Mouse (Mus musculus) spleen, postnatal 4 days (tissue): ENCODE data around the gene Anks1.
A peak's percentile ranks its signal among the peaks of the same experiment; 100 is the strongest.

Source experiments
- DNase-seq, 2 experiments: peaks; one replicate each; pipeline ENCODE4 v3.0.0; 2022; ENCODE audit warnings: low spot score in 2 of 2

Anks1 gene

DNA sequence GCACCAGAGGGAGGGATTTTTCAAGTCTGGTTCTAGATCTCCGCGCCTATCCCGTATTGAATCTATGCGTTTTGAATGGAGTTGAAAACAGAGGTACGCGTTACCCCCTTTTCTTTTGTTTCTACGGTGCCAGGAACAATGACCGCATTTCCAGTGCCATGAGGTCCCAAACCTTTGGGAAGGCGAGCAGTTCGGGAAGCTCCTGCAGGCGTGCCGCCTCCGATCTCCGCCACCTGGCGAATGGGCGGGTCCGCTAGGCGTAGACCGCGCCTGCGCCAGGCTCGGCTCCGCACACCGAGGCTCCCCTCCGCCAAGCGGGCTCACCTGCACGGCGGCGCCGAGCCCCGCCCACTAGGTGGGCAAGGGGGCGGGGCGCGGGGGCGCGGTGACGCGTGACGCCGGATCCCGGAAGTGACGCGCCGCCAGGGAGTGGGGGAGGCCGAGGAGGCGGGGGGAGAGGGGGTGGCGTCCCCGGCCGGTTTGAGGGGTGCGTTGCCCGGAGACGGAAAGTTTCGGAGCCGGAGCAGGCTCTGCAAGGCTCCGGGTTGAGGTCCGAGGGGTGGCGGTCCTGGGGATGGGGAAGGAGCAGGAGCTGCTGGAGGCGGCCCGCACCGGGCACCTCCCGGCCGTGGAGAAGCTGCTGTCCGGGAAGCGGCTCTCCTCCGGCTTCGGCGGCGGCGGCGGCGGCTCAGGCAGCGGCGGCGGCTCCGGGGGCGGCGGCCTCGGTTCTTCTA lies at the start of gene Anks1:
TSS of gene Anks1 (plus strand) at position 419 of the 734 bp plus-strand sequence.
- peak; percentile 83 to 94 for DNase-seq

DNA sequence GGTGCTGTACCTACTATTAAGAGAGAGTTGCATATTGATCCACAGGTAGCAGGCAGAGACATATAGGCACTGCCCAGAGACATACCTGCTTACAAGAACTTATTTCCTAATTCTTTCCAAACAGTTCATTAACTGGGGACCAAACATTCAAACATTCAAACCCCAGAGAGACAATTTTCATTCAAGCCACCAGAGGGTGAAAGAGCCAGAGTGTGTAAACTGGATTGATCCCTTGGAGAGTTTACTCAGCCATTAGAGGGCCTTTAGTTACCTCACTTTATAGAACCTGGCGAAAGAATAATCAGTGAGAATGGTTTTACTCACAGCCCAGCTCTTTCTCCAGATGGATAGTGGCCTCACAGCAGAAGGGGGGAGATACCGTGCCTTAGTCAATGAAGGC lies 43.6 kb upstream of the Anks1 start:
- DNase-seq, result no peak

DNA sequence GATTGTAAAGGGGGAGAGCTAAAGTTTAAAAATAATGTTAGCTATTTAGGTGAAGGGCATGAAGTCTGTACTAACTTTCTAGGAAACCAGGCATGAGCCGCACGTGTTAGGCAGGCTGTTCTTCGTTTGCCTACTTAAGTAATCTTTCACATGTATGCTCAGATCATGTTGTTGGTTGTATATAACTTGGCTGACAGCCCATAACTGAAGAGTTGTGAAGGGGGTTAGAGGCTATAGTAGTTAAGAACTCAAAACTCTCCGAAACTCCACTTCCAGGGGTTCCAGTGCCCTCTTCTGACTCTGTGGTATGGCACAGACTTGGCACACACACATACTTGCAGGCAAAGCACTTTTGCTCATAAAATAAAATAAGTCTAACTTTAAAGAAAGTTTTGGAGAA lies 42.4 kb upstream of the Anks1 start:
- no peak for DNase-seq

DNA sequence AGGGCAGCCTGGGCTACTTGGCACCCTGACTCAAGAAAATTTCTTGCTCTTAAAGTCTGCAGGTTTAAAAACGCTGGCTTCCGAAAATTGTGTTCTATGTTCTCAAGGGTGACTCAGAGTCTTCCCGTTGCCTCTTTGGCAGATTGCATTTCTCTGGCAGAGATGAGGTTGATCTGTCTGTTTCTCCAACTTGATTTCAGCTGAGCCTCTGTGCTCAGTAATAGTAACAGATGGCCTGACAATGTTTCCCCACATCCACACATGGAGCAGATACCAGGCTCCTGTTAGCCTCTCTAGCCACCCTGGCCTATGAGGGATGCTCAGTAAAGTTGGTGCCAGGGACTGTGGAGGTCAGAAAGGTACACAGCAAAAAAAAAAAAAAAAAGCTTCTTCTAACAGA lies 37.3 kb upstream of the Anks1 start:
- no peak for DNase-seq

DNA sequence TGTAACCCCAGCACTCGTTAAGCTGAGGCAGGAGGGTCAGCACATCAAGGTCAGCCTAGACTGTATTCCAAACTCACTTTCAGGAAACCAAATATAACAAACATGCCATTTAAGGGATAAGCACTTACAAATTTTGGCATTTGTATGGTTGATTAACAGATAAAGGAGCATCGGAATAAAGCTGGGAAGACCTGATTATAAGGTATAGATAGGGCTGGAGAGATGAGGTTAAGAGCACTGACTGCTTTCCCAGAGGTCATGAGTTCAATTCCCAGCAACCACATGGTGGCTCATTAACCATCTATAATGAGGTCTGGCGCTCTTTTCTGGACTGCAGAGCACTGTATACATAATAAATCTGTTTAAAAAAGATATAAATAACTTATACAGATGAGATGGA lies 35.5 kb upstream of the Anks1 start:
- DNase-seq, result no peak

DNA sequence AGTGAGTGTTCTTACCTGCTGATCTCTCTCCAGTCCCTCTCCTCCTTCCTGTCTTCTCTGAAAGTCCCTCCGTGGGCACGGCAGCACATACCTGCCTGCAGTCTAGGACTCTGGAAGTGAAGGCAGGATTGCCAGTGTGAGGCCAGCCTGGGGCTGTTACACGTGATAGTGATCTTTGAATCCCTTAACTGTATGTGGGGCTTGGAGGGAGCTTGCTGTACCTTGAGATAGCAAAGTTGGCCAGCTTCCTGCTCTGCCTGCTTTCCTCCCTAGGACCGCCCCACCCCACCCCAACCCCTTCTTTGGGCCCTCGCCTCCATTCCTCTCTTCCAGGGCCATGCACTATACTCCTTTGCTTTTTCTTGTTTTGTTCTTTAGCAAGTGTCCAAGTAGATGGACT lies 34.6 kb upstream of the Anks1 start:
- DNase-seq, result peak in 1 of 2 experiments; percentile 32

DNA sequence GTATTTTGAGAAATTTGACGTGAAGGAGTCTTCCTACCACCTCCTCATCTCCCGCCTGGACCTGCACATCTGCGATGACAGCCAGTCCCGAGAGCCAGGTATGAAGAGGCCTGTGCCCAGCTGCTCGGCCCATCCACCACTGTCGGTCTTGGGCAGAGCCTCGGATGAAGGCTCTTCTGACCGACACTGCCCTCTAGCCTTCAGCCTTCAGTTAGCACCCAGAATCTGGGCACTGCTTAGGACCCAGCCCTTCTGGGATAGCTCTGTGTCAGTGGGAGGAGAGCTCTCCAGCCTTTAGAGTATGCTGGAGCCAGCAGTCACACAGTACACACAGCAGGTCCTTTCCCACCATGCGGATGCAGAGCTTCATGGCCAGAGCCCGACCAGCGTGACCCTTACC lies 27.6 kb upstream of the Anks1 start:
- no peak for DNase-seq

DNA sequence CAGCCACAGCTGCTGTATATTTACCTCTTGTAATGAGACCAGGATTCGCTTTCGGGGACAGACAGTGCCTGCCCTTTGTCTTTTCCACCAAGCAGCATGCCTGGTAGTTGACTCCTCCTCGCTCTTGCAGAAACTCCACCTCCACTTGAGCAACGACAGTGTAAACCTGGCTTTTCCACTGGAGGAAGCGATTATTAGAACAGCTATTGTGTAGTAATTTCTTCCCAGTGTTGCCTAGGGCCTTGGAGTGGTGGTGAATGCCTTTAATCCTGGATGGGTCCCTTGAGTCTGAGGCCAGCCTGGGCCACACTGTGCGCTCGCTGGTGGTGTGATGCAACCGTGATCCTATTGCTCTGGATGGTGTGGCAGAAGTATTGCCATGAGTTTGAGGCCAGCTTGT lies 26.0 kb upstream of the Anks1 start:
- DNase-seq, result no peak

DNA sequence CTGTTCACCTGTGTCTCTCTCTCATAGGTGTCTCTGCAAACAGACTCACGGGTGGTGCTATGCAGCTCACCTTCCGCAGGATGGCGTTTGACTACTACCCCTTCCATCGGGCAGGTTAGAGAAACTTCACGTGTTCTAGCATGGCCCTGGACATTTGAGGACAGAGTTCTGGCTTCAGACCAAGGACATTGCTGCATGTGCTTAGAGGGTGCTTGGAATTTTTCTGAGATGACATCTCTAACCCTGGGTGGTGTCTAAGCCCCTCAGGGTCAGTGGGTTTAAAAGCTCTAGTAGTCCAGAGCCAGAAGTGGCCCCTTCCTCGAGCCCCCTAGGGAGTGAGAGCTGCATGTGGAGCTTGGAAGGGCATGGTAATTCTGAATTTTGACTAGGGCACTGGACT lies 25.1 kb upstream of the Anks1 start:
- DNase-seq, result no peak

DNA sequence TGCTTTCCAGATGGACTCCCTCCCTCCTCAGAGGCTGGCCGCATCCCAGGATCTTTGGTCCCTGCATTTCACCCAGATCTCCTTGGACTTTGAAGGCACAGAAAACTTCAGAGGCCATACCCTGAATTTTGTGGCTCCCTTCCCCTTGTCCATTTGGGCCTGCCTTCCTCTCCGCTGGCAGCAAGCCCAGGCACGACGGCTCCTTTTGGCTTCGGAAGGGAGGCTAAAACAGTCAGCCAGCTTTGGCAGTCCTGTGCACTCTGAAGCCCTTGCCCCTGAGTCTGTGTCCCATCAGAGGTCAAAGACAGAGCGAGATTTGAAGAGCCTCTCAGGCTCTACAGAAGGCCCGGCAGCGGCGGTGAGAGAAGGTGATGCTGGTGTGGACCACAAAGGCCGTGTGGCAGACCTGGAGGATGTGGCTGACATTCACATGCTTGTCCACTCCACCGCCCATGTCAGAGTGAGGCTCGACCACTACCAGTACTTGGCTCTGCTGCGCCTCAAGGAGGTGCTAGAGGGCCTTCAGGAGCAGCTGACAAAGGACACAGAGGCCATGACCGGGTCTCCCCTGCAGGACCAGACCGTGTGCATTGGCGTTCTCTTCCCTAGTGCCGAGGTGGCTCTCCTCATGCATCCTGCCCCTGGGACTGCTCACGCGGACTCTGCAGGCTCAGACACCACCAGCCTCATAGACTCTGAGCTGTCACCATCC lies 22.5 kb upstream of the Anks1 start:
- no peak for DNase-seq

DNA sequence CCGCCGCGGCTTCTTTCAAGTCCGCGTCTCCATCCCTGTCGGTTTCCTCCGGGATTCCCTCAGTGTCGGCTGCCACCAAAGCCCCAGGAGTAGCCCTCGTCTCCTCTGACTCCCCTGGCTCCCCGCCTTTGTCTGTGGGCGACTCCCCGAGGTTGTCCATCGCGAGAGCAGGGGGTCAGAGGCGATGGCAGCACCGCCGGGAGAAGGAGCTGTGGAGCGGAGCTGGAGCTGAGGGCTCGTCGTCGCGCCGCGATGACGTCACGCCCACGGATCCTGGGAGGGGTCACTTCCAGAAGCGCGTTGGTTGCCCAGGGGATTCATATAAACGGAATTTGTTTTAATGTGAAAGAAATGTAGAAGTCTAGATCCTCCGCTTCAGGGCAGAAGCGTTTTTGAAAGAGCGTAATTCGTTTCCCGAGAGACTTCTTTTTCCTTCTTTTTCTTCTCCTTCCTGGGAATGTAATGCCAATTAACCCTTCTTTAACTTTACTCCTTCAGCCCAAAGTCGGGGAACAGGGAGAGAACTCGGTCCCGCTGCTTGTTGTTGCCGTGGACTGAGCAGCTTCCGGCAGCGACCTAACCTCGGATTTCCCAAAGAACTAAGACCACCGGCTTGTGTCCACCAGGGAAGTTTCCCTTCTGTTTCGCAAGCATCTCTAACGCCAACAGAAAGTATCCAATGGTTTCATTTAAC lies 1.4 kb upstream of the Anks1 start:
- DNase-seq, result peak; percentile 91 to 96

DNA sequence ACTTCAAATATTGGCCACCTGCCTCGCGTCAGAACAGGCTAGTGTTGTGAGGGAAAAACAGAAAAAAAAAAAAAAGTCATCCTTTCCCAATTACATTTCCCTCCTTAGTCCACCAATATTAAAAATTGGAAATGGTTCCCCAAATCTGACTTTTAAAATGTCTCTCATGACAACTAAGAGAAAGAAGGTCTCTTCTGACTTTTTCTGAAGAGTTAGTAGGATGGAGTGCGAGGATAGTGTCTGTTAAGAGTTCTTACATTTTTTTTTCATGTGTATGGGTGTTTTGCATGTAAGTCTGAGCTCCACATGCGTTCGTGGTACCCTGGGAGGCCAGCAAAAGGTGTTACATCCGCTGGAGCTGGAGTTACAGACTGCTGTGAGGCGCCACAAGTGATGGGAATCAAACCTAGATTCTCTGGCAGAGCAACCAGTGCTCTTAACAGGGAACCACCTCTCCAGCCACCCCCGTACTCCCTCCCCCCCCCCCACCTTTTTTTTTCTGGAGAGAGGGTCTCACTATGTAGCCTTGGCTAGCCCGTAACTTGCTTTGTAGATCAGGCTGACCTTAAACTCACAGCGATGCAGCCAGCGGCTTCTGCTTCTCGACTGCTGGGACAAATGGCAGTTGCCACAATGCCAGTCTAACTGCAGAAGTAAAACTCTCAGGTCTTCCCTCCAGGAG lies 759 bp upstream of the Anks1 start:
- DNase-seq, result no peak

DNA sequence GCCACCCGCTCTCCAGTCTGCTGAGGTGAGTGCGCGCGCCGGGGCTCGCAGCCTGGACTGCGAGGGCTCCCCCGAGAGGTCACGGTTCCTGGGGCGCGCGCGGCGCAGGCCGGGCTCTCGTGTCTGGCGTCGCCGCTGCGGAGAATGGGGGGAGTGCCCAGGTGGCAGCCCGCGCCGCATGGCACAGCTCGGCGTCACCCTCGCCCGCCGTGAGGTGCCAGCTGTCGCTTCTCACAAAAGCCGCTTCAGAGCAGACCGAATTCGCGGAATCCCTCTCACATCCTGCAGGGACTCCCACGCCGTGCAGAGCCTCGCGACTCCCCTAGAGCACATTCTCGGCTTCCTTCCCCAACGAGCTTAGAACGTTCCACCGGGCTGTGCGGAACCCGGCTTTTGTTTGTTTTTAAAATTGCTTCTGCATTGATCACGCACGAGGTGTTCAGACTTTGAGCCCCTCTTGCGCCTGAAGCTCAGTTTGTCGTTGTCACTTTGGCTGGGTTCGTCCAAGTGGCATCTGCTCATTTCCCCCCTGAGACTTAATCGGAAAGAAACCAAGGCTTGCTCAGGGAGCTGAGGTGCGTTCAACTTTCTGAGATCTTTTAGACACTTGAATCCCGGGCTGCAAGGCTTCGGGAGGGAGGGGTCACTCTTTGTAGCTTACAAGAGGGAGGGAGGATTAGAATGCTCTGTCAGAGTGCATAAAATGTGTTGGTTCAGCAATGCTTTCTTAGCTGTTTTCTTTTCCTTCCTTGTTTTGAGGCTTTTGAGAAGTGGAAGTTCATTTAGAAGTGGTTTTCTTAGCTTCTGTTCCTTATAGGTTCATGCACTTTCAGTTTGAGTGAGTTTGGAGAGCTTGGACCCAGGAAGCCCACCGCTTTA lies 755 bp downstream of the Anks1 start, which contains the start of gene Taf11:
TSS of gene Taf11 (minus strand) at position 223 of the 879 bp plus-strand sequence.
- DNase-seq, result peak in 1 of 2 experiments; percentile 85

DNA sequence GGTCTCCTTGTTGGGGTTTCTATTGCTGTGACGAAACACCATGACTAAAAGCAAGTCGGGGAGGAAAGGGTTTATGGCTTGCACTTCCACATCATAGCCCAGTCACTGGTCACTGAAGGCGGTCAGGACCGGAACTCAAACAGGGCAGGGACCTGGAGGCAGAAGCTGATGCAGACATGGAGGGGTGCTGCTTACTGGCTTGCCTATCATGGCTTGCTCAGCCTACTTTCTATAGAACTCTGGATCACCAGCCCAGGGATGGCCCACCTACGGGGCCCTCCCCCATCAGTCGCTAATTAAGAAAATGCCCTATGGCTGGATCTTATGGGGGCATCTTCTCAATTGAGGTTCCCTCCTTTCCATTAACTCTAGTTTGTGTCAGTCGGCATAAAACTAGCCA lies 2.3 kb downstream of the Anks1 start:
- DNase-seq, result no peak

DNA sequence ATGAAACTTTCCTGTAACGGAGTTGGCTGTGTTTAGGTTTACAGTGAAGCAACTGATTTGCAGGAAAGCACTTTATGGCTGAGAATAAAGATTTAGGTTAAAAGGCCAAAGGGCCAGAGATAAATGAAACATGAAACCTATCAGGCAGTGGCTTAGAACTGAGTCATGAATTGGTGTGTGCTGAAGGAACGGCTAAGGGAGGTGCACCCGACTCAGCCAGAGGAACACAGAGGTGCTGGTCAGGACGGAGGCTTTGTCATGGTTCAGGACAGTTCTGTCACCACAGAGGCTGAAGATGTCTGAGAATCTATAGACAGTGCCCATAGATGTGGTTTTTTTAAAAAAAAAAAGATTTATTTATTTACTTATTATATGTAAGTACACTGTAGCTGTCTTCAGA lies 5.6 kb downstream of the Anks1 start:
- DNase-seq, result no peak

DNA sequence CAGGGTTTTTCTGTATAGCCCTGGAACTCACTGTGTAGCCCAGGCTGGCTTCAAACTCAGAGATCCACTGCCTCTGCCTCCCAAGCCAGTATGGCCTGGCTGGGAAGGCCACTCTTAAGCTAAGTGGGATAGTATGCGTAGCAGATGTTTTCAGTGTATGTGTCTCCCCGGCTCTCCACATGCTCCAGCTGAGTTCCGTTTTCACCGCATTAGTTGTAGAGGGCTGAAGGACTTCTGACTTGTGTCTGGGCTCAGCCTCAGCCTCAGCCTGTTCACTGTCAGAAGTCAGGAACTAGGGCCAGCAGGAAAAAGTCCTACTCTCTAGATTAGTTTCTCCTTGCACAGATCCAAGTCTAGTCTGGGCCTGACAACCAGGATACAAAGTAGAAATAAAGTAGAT lies 7.3 kb downstream of the Anks1 start:
- no peak for DNase-seq

DNA sequence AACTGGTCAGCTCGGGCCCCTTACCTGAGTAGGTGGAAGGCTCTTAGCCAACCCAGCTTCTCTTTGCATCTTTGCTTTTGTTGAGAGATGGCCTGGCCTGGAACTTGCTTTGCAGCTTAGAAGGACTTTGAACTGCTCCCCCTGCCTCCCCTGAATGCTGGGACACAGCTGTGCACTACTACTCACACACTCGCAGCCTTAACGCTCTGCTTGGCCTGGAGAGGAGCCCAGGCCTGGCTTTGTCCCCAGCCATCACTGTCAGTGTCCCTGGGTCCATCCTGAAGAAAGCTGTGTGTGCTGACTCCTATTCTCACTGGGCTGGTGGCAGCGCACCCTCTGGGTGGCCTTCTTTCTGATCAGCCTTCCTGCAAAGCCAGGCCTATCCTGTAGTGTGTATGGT lies 11.6 kb downstream of the Anks1 start:
- DNase-seq, result no peak

DNA sequence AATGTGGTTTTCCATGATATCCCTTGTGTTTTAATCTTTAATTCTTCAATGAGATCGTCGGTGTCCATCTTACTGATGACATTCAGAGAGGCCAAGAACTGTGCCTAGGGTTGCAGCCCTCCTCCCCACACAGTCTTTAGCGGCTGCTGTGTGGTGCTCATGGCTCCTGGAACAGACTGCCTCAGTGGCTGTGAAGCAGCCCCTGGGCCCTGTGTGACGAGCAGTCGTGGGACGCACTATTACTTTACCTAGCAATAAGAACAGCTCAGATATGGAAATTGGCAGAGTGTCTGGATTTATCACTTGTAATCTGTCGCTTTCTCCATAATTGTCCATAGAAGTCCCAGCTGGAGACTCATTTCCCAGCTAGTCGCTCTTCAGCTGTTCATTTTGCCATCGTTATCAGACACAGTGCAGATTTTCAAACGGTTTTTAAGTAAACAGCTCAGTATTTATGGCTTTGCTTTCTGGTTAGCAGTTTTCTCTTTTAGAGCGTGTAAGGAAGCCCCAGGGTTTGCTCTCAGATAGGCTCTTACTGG lies 13.1 kb downstream of the Anks1 start:
- DNase-seq, result no peak

DNA sequence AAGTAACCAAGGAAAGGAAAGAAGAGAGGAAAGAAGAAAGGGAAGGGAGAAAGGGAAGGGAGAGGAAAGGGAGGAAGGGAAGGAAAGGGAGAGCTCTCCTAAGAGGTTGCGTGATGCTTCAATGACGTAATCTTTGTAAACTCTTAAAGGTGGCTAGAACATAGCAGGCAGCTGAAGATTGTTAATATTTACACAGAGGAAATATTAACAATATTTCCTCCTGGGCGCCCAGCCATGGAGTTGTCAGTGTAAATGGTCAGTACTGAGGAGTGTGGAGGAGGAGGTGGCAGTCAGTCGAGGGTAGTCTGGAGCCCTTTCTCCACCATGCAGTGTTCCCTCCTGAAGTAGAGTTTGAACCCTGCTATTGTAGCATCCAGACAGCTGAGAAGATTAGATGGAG lies 15.9 kb downstream of the Anks1 start:
- no peak for DNase-seq

DNA sequence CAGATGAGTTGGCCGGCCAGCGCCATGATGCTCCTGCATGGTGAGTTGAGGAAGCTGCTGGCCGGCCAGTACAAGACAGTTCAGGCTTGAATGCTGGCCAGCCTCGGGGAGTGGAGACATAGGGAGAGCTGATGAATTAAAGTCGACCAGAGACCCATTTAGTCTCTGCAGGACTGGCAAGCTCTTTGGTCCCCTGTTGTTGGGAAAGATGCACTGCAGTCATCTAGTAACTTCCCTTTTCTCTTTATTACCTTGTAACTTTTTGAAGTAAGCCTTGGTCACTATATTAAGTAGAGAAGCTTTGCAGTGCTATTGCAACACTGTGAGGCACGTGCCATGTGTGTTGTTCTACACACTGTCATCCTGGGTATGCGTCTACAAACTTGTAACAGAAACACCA lies 16.4 kb downstream of the Anks1 start:
- DNase-seq, result no peak

DNA sequence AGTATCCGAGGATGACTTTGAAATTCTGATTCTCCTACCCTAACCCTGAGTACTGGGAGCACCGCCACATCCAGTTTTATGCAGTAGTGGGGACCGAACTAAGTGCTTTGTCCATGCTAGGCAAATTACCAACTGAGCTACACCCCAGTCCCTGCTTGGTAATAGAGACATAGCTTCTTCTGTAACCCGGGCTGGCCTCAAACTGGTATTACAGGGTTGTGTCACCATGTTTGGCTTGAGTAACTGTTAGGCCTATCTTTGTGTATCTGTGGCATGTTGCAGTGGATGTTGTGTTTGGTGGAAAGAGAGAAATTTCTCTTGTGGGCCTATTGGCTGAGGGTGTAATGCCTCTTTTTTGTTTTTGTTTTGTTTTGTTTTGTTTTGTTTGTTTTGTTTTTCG lies 21.2 kb downstream of the Anks1 start:
- no peak for DNase-seq
